Mouse (Mus musculus) neural tube, embryonic 15.5 days (tissue): ENCODE results near the gene Thsd7a. TPM values are rescaled to one million over a fixed set of nuclear protein-coding genes. Genes with fewer than 3 reads are reported as not detected.

Experiments
- ATAC-seq: fragments of 200-750 bp; cut with Nextera tagmentation; 2 replicates; pipeline ENCODE4 v1.8.0; 2017; ENCODE audit warnings: mild to moderate bottlenecking, moderate TSS enrichment, moderate library complexity; ENCODE audit not compliant: low FRiP score
- H3K27ac ChIP-seq: fragments of 300-500 bp; sonication (generic); replicated peaks from 2 replicates; pipeline ENCODE4 v1.5.1; 2015; ENCODE audit warnings: mild to moderate bottlenecking, inconsistent platforms
- H3K27me3 ChIP-seq: fragments of 300-500 bp; sonication (generic); replicated peaks from 2 replicates; pipeline ENCODE4 v1.6.1; 2015; ENCODE audit warnings: inconsistent platforms
- H3K36me3 ChIP-seq: fragments of 300-500 bp; sonication (generic); 2 replicates; pipeline ENCODE4 v1.6.1; 2015; ENCODE audit warnings: inconsistent platforms
- H3K4me1 ChIP-seq: fragments of 300-500 bp; sonication (generic); 2 replicates; pipeline ENCODE4 v1.6.1; 2015; ENCODE audit warnings: inconsistent platforms
- H3K4me2 ChIP-seq: fragments of 300-500 bp; sonication (generic); 2 replicates; pipeline ENCODE4 v1.6.1; 2015; ENCODE audit warnings: inconsistent platforms, mild to moderate bottlenecking, moderate library complexity
- H3K4me3 ChIP-seq: fragments of 300-500 bp; sonication (generic); replicated peaks from 2 replicates; pipeline ENCODE4 v1.5.1; 2015; ENCODE audit warnings: mild to moderate bottlenecking, inconsistent platforms
- H3K9ac ChIP-seq: fragments of 300-500 bp; sonication (generic); replicated peaks from 2 replicates; pipeline ENCODE4 v1.6.1; 2015; ENCODE audit warnings: mild to moderate bottlenecking, inconsistent platforms
- H3K9me3 ChIP-seq: fragments of 300-500 bp; sonication (generic); replicated peaks from 2 replicates; pipeline ENCODE4 v1.6.1; 2016; ENCODE audit warnings: inconsistent platforms
- WGBS: fragments of 180-500 bp; shearing (Covaris S2); methylation state at CpG from one replicate; pipeline ENCODE4 v1.1.7; 2015; ENCODE audit warnings: mixed read lengths; 5-methylcytosine and 5-hydroxymethylcytosine counted together
- polyA plus RNA-seq: library from polyadenylated mRNA; unstranded; fragments of >200 nt; fragmentation: Nextera tagmentation; extraction: Ambion mirVana; gene quantifications from 2 replicates; pipeline ENCODE4 v1.2.1, GENCODE M21; 2015

Thsd7a gene
- polyA plus RNA-seq, 1 experiment from 2014 or later = 34.0 TPM

GRCm38 (mm10) chr6:12499866-12500265 lies 249.3 kb downstream of the Thsd7a start:
- no peak overlapping the region for H3K4me2 ChIP-seq
- no peak overlapping the region for H3K4me3 ChIP-seq
- no peaks in the 10 kb centered on the region for H3K36me3 ChIP-seq
- no peak for ATAC-seq
- H3K9ac ChIP-seq = no peak overlapping the region
- H3K27ac ChIP-seq = no peak overlapping the region
- H3K4me1 ChIP-seq = no peaks in the 10 kb centered on the region
- no peaks in the 10 kb centered on the region for H3K9me3 ChIP-seq
- no peaks in the 10 kb centered on the region for H3K27me3 ChIP-seq

DNA sequence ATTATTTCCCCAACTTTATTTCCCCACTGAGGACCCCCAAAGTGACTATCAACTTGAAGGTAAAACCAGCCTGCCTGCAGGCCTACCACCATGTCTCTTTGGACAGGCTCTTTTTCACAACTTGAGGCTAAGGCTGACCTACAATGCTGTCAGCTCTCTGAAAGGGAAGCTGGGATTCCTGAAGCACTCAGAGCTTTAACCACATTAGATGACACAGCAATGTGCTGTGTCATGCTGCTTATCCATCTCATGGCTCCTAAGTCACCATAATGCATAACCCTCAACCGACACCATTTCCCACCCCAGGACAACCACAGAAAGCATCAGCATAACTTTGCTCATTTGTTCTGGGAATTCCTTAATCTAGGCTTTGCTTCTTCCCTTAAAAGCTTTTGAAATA lies 255.6 kb downstream of the Thsd7a start:
- H3K27me3 ChIP-seq = no peaks in the 10 kb centered on the region
- H3K27ac ChIP-seq = no peak overlapping the region
- no peak overlapping the region for H3K9ac ChIP-seq
- no peaks in the 10 kb centered on the region for H3K9me3 ChIP-seq
- H3K4me2 ChIP-seq = no peak overlapping the region
- H3K36me3 ChIP-seq = no peaks in the 10 kb centered on the region
- no peak overlapping the region for H3K4me3 ChIP-seq
- ATAC-seq = no peak
- 92% methylated on average over 1 of the region's 1 CpGs for WGBS
- H3K4me1 ChIP-seq = peaks cover 8% of the 10 kb centered on the region

- Histone ChIP-seq H3K9ac (no peak overlapping the region), H3K4me1 (peaks cover 10% of the 10 kb centered on the region), H3K4me3 (no peak overlapping the region), H3K36me3 (no peaks in the 10 kb centered on the region), H3K9me3 (no peaks in the 10 kb centered on the region), H3K27me3 (no peaks in the 10 kb centered on the region), H3K4me2 (no peak overlapping the region), H3K27ac (peak overlapping the region; percentile 76; the same call in 1 of the 2 replicates)
- 21% methylated on average over 1 of the region's 1 CpGs for WGBS
- ATAC-seq = peak; percentile 93
Observed at GRCm38 (mm10) chr6:12488882-12489281, 260.3 kb downstream of the Thsd7a start.

GRCm38 (mm10) chr6:12481527-12482163 lies 267.6 kb downstream of the Thsd7a start:
- 44% methylated on average over 5 of the region's 5 CpGs for WGBS
- Histone ChIP-seq H3K4me1 (peaks cover 3% of the 10 kb centered on the region; the same call in 1 of the 2 replicates), H3K4me3 (no peak overlapping the region), H3K9me3 (no peaks in the 10 kb centered on the region), H3K27ac (no peak overlapping the region), H3K4me2 (no peak overlapping the region), H3K9ac (no peak overlapping the region), H3K36me3 (no peaks in the 10 kb centered on the region), H3K27me3 (no peaks in the 10 kb centered on the region)
- ATAC-seq = no peak

GRCm38 (mm10) chr6:12478359-12478758 lies 270.9 kb downstream of the Thsd7a start:
- Histone ChIP-seq H3K36me3 (no peaks in the 10 kb centered on the region), H3K9me3 (no peaks in the 10 kb centered on the region), H3K9ac (no peak overlapping the region), H3K4me1 (peaks cover 3% of the 10 kb centered on the region; the same call in 1 of the 2 replicates), H3K27me3 (no peaks in the 10 kb centered on the region), H3K4me3 (no peak overlapping the region), H3K4me2 (no peak overlapping the region), H3K27ac (no peak overlapping the region)
- WGBS = 86% methylated on average over 1 of the region's 1 CpGs
- no peak for ATAC-seq

GRCm38 (mm10) chr6:12470935-12471334 lies 278.3 kb downstream of the Thsd7a start:
- Histone ChIP-seq H3K4me3 (no peak overlapping the region), H3K9me3 (no peaks in the 10 kb centered on the region), H3K4me1 (peaks cover 4% of the 10 kb centered on the region; the same call in 1 of the 2 replicates), H3K9ac (no peak overlapping the region), H3K27ac (no peak overlapping the region), H3K27me3 (no peaks in the 10 kb centered on the region), H3K4me2 (no peak overlapping the region), H3K36me3 (no peaks in the 10 kb centered on the region)
- 89% methylated on average over 2 of the region's 2 CpGs for WGBS
- ATAC-seq = no peak

- Histone ChIP-seq H3K4me3 (no peak overlapping the region), H3K4me2 (no peak overlapping the region), H3K36me3 (no peaks in the 10 kb centered on the region), H3K9ac (no peak overlapping the region), H3K4me1 (peaks cover 4% of the 10 kb centered on the region; the same call in 1 of the 2 replicates), H3K9me3 (no peaks in the 10 kb centered on the region), H3K27ac (no peak overlapping the region; the same call in 1 of the 2 replicates), H3K27me3 (no peaks in the 10 kb centered on the region)
- WGBS = 38% methylated on average over 7 of the region's 7 CpGs
- ATAC-seq = peak; percentile 35
Observed at GRCm38 (mm10) chr6:12467339-12468124, 281.7 kb downstream of the Thsd7a start.

DNA sequence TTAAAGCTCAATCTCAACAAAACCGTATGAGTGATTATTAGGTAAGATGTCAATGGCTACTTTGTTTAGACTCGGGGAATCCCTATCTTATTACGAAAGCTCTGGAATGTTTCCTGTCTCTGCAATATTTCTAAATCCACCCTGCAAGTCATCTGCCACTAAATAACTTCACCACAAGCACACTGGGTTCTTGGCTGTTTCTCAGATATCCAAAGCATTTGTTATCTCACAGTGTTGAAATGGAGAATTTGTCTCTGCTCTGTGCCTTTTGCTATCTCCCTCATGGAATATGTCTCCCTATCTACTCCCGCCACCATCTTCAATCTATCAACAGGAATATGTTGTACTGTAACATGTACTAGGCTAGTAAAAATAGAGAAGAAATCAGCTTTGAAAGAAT lies 290.4 kb downstream of the Thsd7a start:
- Histone ChIP-seq H3K27me3 (no peaks in the 10 kb centered on the region), H3K27ac (no peak overlapping the region), H3K36me3 (no peaks in the 10 kb centered on the region), H3K9me3 (no peaks in the 10 kb centered on the region), H3K4me1 (no peaks in the 10 kb centered on the region), H3K4me3 (no peak overlapping the region), H3K9ac (no peak overlapping the region), H3K4me2 (no peak overlapping the region)
- no peak for ATAC-seq
- WGBS = 98% methylated on average over 4 of the region's 4 CpGs

DNA sequence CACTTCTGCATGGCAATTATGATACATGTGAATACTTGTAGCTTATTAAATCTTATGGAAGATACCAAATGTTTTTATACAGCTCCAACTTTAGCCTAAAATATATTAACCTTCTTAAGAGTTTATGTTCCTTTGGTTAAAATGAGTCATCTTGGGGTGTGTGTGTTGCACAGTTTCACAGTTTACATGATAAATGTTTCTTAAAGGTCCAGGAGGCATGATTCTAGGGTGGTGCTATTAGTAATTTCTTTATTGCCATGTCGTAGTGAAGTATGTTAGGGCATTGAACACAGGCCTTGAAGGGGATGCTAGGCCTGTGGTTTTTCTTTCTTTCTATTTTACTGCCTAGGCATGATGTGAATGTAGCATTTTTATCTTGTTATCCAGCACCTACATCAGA lies 291.8 kb downstream of the Thsd7a start:
- ATAC-seq = no peak
- Histone ChIP-seq H3K9ac (no peak overlapping the region), H3K4me3 (no peak overlapping the region), H3K4me2 (no peak overlapping the region), H3K36me3 (no peaks in the 10 kb centered on the region), H3K27me3 (no peaks in the 10 kb centered on the region), H3K4me1 (no peaks in the 10 kb centered on the region), H3K9me3 (no peaks in the 10 kb centered on the region), H3K27ac (no peak overlapping the region)
- WGBS = 85% methylated on average over 1 of the region's 1 CpGs

- Histone ChIP-seq H3K4me1 (no peaks in the 10 kb centered on the region), H3K9me3 (no peaks in the 10 kb centered on the region), H3K27ac (no peak overlapping the region), H3K27me3 (no peaks in the 10 kb centered on the region), H3K9ac (no peak overlapping the region), H3K36me3 (no peaks in the 10 kb centered on the region), H3K4me3 (no peak overlapping the region), H3K4me2 (no peak overlapping the region)
- no peak for ATAC-seq
- 82% methylated on average over 1 of the region's 1 CpGs for whole genome bisulfite sequencing
Observed at GRCm38 (mm10) chr6:12454876-12455485, 294.2 kb downstream of the Thsd7a start.

- WGBS = 91% methylated on average over 3 of the region's 3 CpGs
- H3K4me3 ChIP-seq = no peak overlapping the region
- H3K9me3 ChIP-seq = no peaks in the 10 kb centered on the region
- H3K4me1 ChIP-seq = no peaks in the 10 kb centered on the region
- H3K27me3 ChIP-seq = no peaks in the 10 kb centered on the region
- no peak overlapping the region for H3K27ac ChIP-seq
- no peak overlapping the region for H3K4me2 ChIP-seq
- no peaks in the 10 kb centered on the region for H3K36me3 ChIP-seq
- no peak overlapping the region for H3K9ac ChIP-seq
- ATAC-seq = no peak
Observed at GRCm38 (mm10) chr6:12454132-12454531, 295.1 kb downstream of the Thsd7a start.

DNA sequence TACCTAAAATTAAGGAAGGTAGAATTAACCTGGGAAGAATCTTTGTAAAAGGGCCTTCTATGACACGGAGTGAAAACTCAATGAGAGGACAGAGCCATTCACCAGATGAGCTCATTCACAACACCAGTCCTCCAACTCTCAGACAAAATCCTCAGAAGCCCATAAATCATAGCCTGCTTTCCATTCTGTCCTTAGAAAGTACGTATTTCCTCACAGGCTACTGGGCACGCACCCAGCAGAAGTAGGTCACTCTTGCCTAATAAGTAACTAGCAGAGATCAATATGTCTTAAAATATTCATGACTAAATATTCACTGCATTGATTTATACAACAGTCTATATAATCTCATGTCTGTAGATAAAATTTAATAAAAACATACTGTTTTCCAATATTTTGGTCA lies 300.4 kb downstream of the Thsd7a start:
- Histone ChIP-seq H3K4me1 (no peaks in the 10 kb centered on the region), H3K4me3 (no peak overlapping the region), H3K36me3 (no peaks in the 10 kb centered on the region), H3K27ac (no peak overlapping the region), H3K9ac (no peak overlapping the region), H3K4me2 (no peak overlapping the region), H3K9me3 (no peaks in the 10 kb centered on the region), H3K27me3 (no peaks in the 10 kb centered on the region)
- WGBS = 49% methylated on average over 3 of the region's 3 CpGs
- no peak for ATAC-seq
